Mouse (Mus musculus) thymus, postnatal 0 days (tissue): ENCODE measurements around the gene Mri1. TPM values are rescaled to one million over a fixed set of nuclear protein-coding genes. Genes with fewer than 3 reads are reported as not detected.

Experiments
- DNase-seq: peaks from one replicate; pipeline ENCODE4 v3.0.0-alpha.2; 2015; ENCODE audit warnings: low spot score
- microRNA counts: library from miRNA; unstranded; fragments of <30 nt; microRNA quantifications from one replicate; lab custom pipeline; 2015
- microRNA-seq: library from miRNA; unstranded; fragments of <30 nt; microRNA quantifications from one replicate; pipeline ENCODE4, GENCODE M21; 2016; ENCODE audit warnings: borderline number of aligned reads
- polyA plus RNA-seq: library from polyadenylated mRNA; unstranded; fragments of >200 nt; fragmentation: Nextera tagmentation; extraction: Ambion mirVana; gene quantifications from 2 replicates; pipeline ENCODE4 v1.2.1, GENCODE M21; 2015

The Mri1 gene
- polyA plus RNA-seq, 1 experiment from 2014 or later = 85.4 TPM

- DNase-seq = peak; percentile 82
Measured at GRCm38 (mm10) chr8:84202938-84203917, 53.9 kb downstream of the Mri1 start.

GRCm38 (mm10) chr8:84202466-84202865 lies 54.7 kb downstream of the Mri1 start:
- no peak for DNase-seq

DNA sequence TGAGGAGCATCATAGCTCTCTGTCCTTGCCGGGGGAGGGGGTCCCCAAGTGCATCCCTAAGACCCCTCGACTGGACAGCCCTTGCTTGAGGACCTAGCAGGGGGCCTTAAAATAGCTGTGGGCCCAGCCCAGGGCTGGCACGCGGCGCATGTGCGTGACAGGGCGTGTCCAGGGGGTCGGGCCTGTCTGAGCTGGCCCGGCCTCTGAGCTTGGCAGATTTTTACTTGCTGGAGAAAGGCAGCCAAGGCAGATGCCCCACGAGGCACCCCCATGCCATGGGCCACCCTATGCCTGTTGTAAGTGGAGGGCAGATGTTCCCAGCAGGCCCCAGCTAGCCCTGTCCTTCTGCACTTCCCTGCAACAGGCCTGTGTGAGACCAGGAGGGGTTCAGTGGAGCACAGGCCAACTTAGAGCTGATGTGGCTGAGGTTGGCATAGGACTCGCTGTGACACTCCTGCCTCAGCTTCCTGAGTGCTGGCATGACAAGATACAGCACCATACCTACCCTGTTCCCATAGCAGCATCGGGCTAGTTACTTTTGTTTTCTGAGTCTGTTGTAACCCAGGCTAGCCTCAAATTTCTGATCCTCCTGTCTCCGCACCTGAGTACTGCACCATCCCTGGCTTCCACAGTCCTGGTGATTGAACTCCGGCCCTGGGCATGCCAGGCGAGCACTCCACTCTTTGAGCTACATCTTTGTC lies 55.4 kb downstream of the Mri1 start:
- no peak for DNase-seq

DNA sequence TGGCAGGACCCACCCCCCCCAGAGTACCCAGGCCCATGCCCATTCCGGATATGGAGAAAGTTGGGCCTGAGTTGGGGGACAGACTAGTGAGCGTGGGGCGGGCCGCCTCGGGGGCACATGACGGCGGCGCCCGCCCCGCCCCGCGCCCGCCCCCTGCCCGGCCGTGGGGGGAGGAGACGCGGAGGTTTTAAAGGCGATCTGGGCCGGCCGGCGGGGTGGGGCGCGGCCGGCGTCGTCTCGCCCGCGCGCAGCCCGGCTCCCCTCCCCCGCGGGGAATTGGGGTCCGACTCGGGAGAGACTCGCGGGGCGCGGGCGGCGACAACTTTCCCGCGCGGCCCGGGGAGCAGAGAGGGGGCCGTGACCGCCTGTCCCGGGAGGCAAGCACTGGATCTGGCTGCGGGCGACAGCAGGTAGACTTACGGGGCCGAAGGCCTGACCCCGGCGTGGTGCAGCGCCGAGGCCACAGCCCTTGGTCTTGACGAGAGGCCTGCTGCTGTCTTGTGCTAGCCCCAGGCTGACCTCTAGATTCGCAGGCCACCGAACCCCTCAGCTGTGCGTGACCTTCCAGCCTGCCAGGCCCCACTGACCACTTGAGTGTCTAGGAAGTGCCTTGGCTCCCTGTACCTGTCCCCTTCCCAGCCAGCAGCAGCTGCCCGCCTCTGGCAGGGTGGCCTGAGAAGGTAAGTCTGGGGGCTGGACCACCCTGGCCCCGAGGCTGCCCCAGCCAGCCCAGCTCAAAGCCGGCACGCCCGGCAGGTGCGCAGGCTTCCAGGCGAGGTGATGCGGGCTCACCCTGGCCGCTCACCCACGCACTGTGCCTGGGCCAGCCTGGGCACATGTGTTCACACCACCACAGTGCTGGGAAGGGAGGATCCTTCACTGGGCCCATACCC lies 56.2 kb downstream of the Mri1 start:
- peak; percentile 36 for DNase-seq

- DNase-seq = no peak
Measured at GRCm38 (mm10) chr8:84200126-84200555, 57.0 kb downstream of the Mri1 start.

MicroRNA genes within 50 kb of the gene (microRNA counts, 519-probe panel; counts per million panel counts)
- microRNA mmu-miR-23a (lab: Ali Mortazavi, UCI) (7,386 counts per million, percentile 95 among the panel's probes with 10 or more counts), microRNA mmu-miR-27a (lab: Ali Mortazavi, UCI) (7,776 counts per million, percentile 96 among the panel's probes with 10 or more counts)

Small RNA genes within 50 kb of the gene (microRNA-seq; reads per million reads assigned to microRNA genes)
- gene Mir23a (26,645 reads per million, percentile 98 among the genes with 10 or more reads in this experiment), gene Mir24-2 (not detected), gene Mir27a (1,375 reads per million, percentile 75 among the genes with 10 or more reads in this experiment), gene Mir3074-2 (not detected)

Other genes starting within 250 kb of the Mri1 start
- gene 2210011C24Rik, start 245.2 kb downstream of the Mri1 start, polyA plus RNA-seq = 0.23 and 0.60 TPM in 2 replicates
- gene Palm3, start 235.9 kb downstream of the Mri1 start, polyA plus RNA-seq = 5.1 and 5.8 TPM in 2 replicates
- 20.3 and 20.5 TPM in 2 replicates for gene Il27ra, start 214.7 kb downstream of the Mri1 start, polyA plus RNA-seq
- 5.3 and 5.7 TPM in 2 replicates for gene Rln3, start 212.3 kb downstream of the Mri1 start, polyA plus RNA-seq
- gene Gm10643, start 192.2 kb downstream of the Mri1 start, polyA plus RNA-seq = 0.90 TPM in 2 replicates
- gene Rfx1, start 190.5 kb downstream of the Mri1 start, polyA plus RNA-seq = 5.4 and 6.1 TPM in 2 replicates
- 14.7 and 18.1 TPM in 2 replicates for gene Dcaf15, start 152.6 kb downstream of the Mri1 start, polyA plus RNA-seq
- gene Podnl1, start 131.3 kb downstream of the Mri1 start, polyA plus RNA-seq = 2.1 and 2.3 TPM in 2 replicates
- 18.9 and 20.1 TPM in 2 replicates for gene Cc2d1a, start 109.4 kb downstream of the Mri1 start, polyA plus RNA-seq
- 1.3 and 1.4 TPM in 2 replicates for gene 4930432K21Rik, start 109.3 kb downstream of the Mri1 start, polyA plus RNA-seq
- gene Nanos3, start 72.1 kb downstream of the Mri1 start, polyA plus RNA-seq = 5.3 and 6.2 TPM in 2 replicates
- gene Zswim4, start 20.3 kb downstream of the Mri1 start, polyA plus RNA-seq = 12.7 and 13.2 TPM in 2 replicates
- 403 and 424 TPM in 2 replicates for gene D8Ertd738e, start 7.6 kb downstream of the Mri1 start, polyA plus RNA-seq
- gene Ccdc130, start 13.1 kb upstream of the Mri1 start, polyA plus RNA-seq = 19.7 and 24.5 TPM in 2 replicates
- 1.6 and 2.3 TPM in 2 replicates for gene Cacna1a, start 131.1 kb upstream of the Mri1 start, polyA plus RNA-seq